Mouse (Mus musculus) CH12.LX (cell line): ENCODE data around the gene 1700028J19Rik. TPM values are rescaled to one million over a fixed set of nuclear protein-coding genes. Genes with fewer than 3 reads are reported as not detected.

Experiments used
- DNase-seq: peaks from one replicate; pipeline ENCODE4 v3.0.0-alpha.2; 2013; ENCODE audit errors: extremely low read depth
- H3K27ac ChIP-seq: 2 replicates; pipeline ENCODE4 v1.5.1; 2012; ENCODE audit warnings: low read depth, mild to moderate bottlenecking, control low read depth, moderate library complexity; ENCODE audit not compliant: insufficient read depth
- H3K27me3 ChIP-seq: replicated peaks from 2 replicates; pipeline ENCODE3; 2012; ENCODE audit warnings: inconsistent platforms
- H3K36me3 ChIP-seq, 2 experiments: replicated peaks in 1 of 2; 2 replicates each; pipeline versions ENCODE3 to v1.6.1; 2012; ENCODE audit warnings: inconsistent platforms in 1 of 2, low read length in 1 of 2, mild to moderate bottlenecking in 1 of 2, mixed read lengths in 1 of 2, moderate library complexity in 1 of 2; ENCODE audit not compliant: control insufficient read depth in 1 of 2, insufficient read depth in 1 of 2
- H3K4me1 ChIP-seq, 2 experiments: 2 replicates each; pipeline ENCODE4 v1.6.1; 2012; ENCODE audit warnings: inconsistent platforms in 1 of 2, moderate library complexity in 1 of 2; ENCODE audit not compliant: insufficient read depth in 2 of 2, control insufficient read depth in 1 of 2
- H3K4me2 ChIP-seq: 2 replicates; pipeline ENCODE4 v1.6.1; 2012; ENCODE audit warnings: low read depth, mild to moderate bottlenecking, control low read depth; ENCODE audit not compliant: poor library complexity, insufficient read depth, severe bottlenecking
- H3K4me3 ChIP-seq, 3 experiments: fragments of 150-350 bp in 1 of 3; sonication (generic) in 1 of 3; replicated peaks in 1 of 3; 2 replicates each; pipeline versions ENCODE3 to v1.5.1; 2011 to 2012; ENCODE audit warnings: low read depth in 2 of 3, low read length in 2 of 3, mild to moderate bottlenecking in 2 of 3, moderate library complexity in 2 of 3, control low read depth in 1 of 3, improper control_type of control experiment in 1 of 3, inconsistent platforms in 1 of 3, mixed read lengths in 1 of 3; ENCODE audit not compliant: poor library complexity in 1 of 3
- H3K79me2 ChIP-seq: replicated peaks from 2 replicates; pipeline ENCODE4 v1.6.1; 2012; ENCODE audit warnings: mild to moderate bottlenecking, moderate library complexity; ENCODE audit not compliant: control insufficient read depth, poor library complexity, insufficient read depth, severe bottlenecking; ENCODE audit errors: extremely low read depth
- H3K9ac ChIP-seq: 2 replicates; pipeline ENCODE4 v1.6.1; 2012; ENCODE audit warnings: low read depth, mild to moderate bottlenecking, control low read depth, moderate library complexity; ENCODE audit not compliant: insufficient read depth
- H3K9me3 ChIP-seq: replicated peaks from 2 replicates; pipeline ENCODE3; 2012; ENCODE audit warnings: low read length, inconsistent platforms, mixed read lengths
- BHLHE40 ChIP-seq: IDR thresholded peaks from 2 replicates; pipeline ENCODE4 v1.6.1; 2011; ENCODE audit warnings: mild to moderate bottlenecking, low read depth, low read length, improper control_type of control experiment
- CHD1 ChIP-seq: IDR thresholded peaks from 2 replicates; pipeline ENCODE4 v1.6.1; 2012; ENCODE audit warnings: low read depth, low read length, improper control_type of control experiment, inconsistent platforms
- CHD2 ChIP-seq: IDR thresholded peaks from 2 replicates; pipeline ENCODE4 v1.6.1; 2011; ENCODE audit warnings: low read length, improper control_type of control experiment
- CTCF ChIP-seq, 2 experiments: IDR thresholded peaks in 1 of 2; conservative IDR thresholded peaks in 1 of 2; 2 replicates each; pipeline ENCODE4 v1.5.1; 2011 to 2012; ENCODE audit warnings: low read depth in 2 of 2, low read length in 2 of 2, improper control_type of control experiment in 1 of 2, inconsistent platforms in 1 of 2, mild to moderate bottlenecking in 1 of 2, moderate library complexity in 1 of 2
- E2F4 ChIP-seq: IDR thresholded peaks from 2 replicates; pipeline ENCODE4 v1.6.1; 2011; ENCODE audit warnings: low read depth, low read length, improper control_type of control experiment; ENCODE audit not compliant: insufficient replicate concordance
- ELF1 ChIP-seq: IDR thresholded peaks from 2 replicates; pipeline ENCODE4 v1.6.1; 2014; ENCODE audit warnings: low read depth, mild to moderate bottlenecking, inconsistent platforms, low read length, improper control_type of control experiment
- EP300 ChIP-seq: IDR thresholded peaks from 2 replicates; pipeline ENCODE4 v1.6.1; 2011; ENCODE audit warnings: low read length, improper control_type of control experiment
- ETS1 ChIP-seq: conservative IDR thresholded peaks from 2 replicates; pipeline ENCODE4 v1.6.1; 2012; ENCODE audit warnings: low read depth, mild to moderate bottlenecking, inconsistent platforms, low read length, improper control_type of control experiment, moderate library complexity
- GABPA ChIP-seq: IDR thresholded peaks from 2 replicates; pipeline ENCODE4 v1.6.1; 2012; ENCODE audit warnings: low read depth, low read length, improper control_type of control experiment, inconsistent platforms; ENCODE audit not compliant: insufficient replicate concordance
- HCFC1 ChIP-seq: IDR thresholded peaks from 2 replicates; pipeline ENCODE4 v1.6.1; 2012; ENCODE audit warnings: low read depth, mild to moderate bottlenecking, inconsistent platforms, low read length, improper control_type of control experiment
- IRF4 ChIP-seq: IDR thresholded peaks from 2 replicates; pipeline ENCODE4 v1.6.1; 2014; ENCODE audit warnings: low read depth, mild to moderate bottlenecking, inconsistent platforms, low read length, improper control_type of control experiment
- JUN ChIP-seq: IDR thresholded peaks from 2 replicates; pipeline ENCODE4 v1.6.1; 2011; ENCODE audit warnings: low read depth, mild to moderate bottlenecking, low read length, improper control_type of control experiment, moderate library complexity; ENCODE audit not compliant: insufficient read depth
- JUND ChIP-seq: conservative IDR thresholded peaks from 2 replicates; pipeline ENCODE4 v1.6.1; 2011; ENCODE audit warnings: low read depth, low read length, improper control_type of control experiment
- KAT2A ChIP-seq: IDR thresholded peaks from 2 replicates; pipeline ENCODE4 v1.6.1; 2012; ENCODE audit warnings: low read length, improper control_type of control experiment, inconsistent platforms; ENCODE audit not compliant: insufficient replicate concordance
- MAFK ChIP-seq: IDR thresholded peaks from 2 replicates; pipeline ENCODE4 v1.6.1; 2011; ENCODE audit warnings: low read length, improper control_type of control experiment; ENCODE audit not compliant: insufficient replicate concordance
- MAX ChIP-seq: IDR thresholded peaks from 2 replicates; pipeline ENCODE4 v1.6.1; 2011; ENCODE audit warnings: low read length, improper control_type of control experiment
- MAZ ChIP-seq: IDR thresholded peaks from 2 replicates; pipeline ENCODE4 v1.6.1; 2012; ENCODE audit warnings: low read depth, mild to moderate bottlenecking, inconsistent platforms, low read length, improper control_type of control experiment, moderate library complexity
- MEF2A ChIP-seq: IDR thresholded peaks from 2 replicates; pipeline ENCODE4 v1.6.1; 2014; ENCODE audit warnings: low read depth, mild to moderate bottlenecking, inconsistent platforms, low read length, improper control_type of control experiment, borderline replicate concordance
- MXI1 ChIP-seq: IDR thresholded peaks from 2 replicates; pipeline ENCODE4 v1.6.1; 2011; ENCODE audit warnings: mild to moderate bottlenecking, low read depth, low read length, improper control_type of control experiment
- MYC ChIP-seq: IDR thresholded peaks from 2 replicates; pipeline ENCODE4 v1.6.1; 2011; ENCODE audit warnings: low read depth, mild to moderate bottlenecking, improper control_type of control experiment, low read length
- NELFE ChIP-seq: IDR thresholded peaks from 2 replicates; pipeline ENCODE4 v1.6.1; 2011; ENCODE audit warnings: low read depth, low read length, improper control_type of control experiment
- NRF1 ChIP-seq: IDR thresholded peaks from 2 replicates; pipeline ENCODE4 v1.6.1; 2014; ENCODE audit warnings: low read depth, mild to moderate bottlenecking, inconsistent platforms, low read length, improper control_type of control experiment, moderate library complexity
- PAX5 ChIP-seq: IDR thresholded peaks from 2 replicates; pipeline ENCODE4 v1.6.1; 2012; ENCODE audit warnings: low read length, inconsistent platforms, mixed read lengths
- POLR2A ChIP-seq: IDR thresholded peaks from 2 replicates; pipeline ENCODE4 v1.6.1; 2011; ENCODE audit warnings: low read depth, mild to moderate bottlenecking, improper control_type of control experiment, low read length
- POLR2AphosphoS2 ChIP-seq: IDR thresholded peaks from 2 replicates; pipeline ENCODE4 v1.6.1; 2011; ENCODE audit warnings: low read depth, low read length, improper control_type of control experiment
- RCOR1 ChIP-seq: conservative IDR thresholded peaks from 2 replicates; pipeline ENCODE4 v1.6.1; 2012; ENCODE audit warnings: low read depth, mild to moderate bottlenecking, inconsistent platforms, low read length, improper control_type of control experiment
- SIN3A ChIP-seq: IDR thresholded peaks from 2 replicates; pipeline ENCODE4 v1.6.1; 2012; ENCODE audit warnings: low read length, improper control_type of control experiment, inconsistent platforms
- SMC3 ChIP-seq: IDR thresholded peaks from 2 replicates; pipeline ENCODE4 v1.6.1; 2011; ENCODE audit warnings: low read depth, low read length, improper control_type of control experiment
- TBP ChIP-seq: conservative IDR thresholded peaks from 2 replicates; pipeline ENCODE4 v1.6.1; 2011; ENCODE audit warnings: low read depth, low read length, improper control_type of control experiment
- TCF12 ChIP-seq: IDR thresholded peaks from 2 replicates; pipeline ENCODE4 v1.6.1; 2014; ENCODE audit warnings: low read depth, mild to moderate bottlenecking, inconsistent platforms, low read length, improper control_type of control experiment
- UBTF ChIP-seq: IDR thresholded peaks from 2 replicates; pipeline ENCODE4 v1.6.1; 2012; ENCODE audit warnings: low read depth, mild to moderate bottlenecking, inconsistent platforms, low read length, improper control_type of control experiment, moderate library complexity
- USF1 ChIP-seq: IDR thresholded peaks from 2 replicates; pipeline ENCODE4 v1.6.1; 2014; ENCODE audit warnings: low read depth, mild to moderate bottlenecking, inconsistent platforms, low read length, improper control_type of control experiment
- USF2 ChIP-seq: conservative IDR thresholded peaks from 2 replicates; pipeline ENCODE4 v1.6.1; 2011; ENCODE audit warnings: low read depth, low read length, improper control_type of control experiment
- ZC3H11A ChIP-seq: IDR thresholded peaks from 2 replicates; pipeline ENCODE4 v1.6.1; 2012; ENCODE audit warnings: low read depth, mild to moderate bottlenecking, inconsistent platforms, low read length, improper control_type of control experiment
- ZKSCAN1 ChIP-seq: IDR thresholded peaks from 2 replicates; pipeline ENCODE4 v1.6.1; 2012; ENCODE audit warnings: low read depth, inconsistent platforms, low read length, improper control_type of control experiment, borderline replicate concordance
- ZMIZ1 ChIP-seq: IDR thresholded peaks from 2 replicates; pipeline ENCODE4 v1.6.1; 2012; ENCODE audit warnings: low read depth, mild to moderate bottlenecking, inconsistent platforms, low read length, improper control_type of control experiment
- ZNF384 ChIP-seq: IDR thresholded peaks from 2 replicates; pipeline ENCODE4 v1.6.1; 2012; ENCODE audit warnings: low read depth, low read length, improper control_type of control experiment, inconsistent platforms
- dilution Hi-C: fragments of 300-500 bp; cut with MboI; formaldehyde crosslinking; loops from 2 replicates; pipeline ENCODE4 v1.14.3; 2020; ENCODE audit warnings: low sequenced_read_pairs; ENCODE audit not compliant: extremely low pct_unique_long_range_greater_than_20kb, extremely low pct_ligation_motif_present
- in situ Hi-C: fragments of 300-500 bp; cut with MboI; formaldehyde crosslinking; loops from 3 replicates; pipeline ENCODE4 v1.14.3; 2019; ENCODE audit warnings: low sequenced_read_pairs, low pct_ligation_motif_present, low pct_unique_long_range_greater_than_20kb, mixed read lengths
- polyA plus RNA-seq: library from polyadenylated mRNA; unstranded; fragments of >175 nt; gene quantifications from 2 replicates; pipeline ENCODE4 v1.2.1, GENCODE M21; 2012; ENCODE audit warnings: low read depth; ENCODE audit not compliant: insufficient read length
- total RNA-seq, 2 experiments: library from RNA; depleted of rRNA; stranded (reverse); fragments of 300-350 nt in 1 of 2; fragments of >200 nt in 1 of 2; gene quantifications; 2 replicates each; pipeline ENCODE4 v1.2.3; 2012 to 2014

The 1700028J19Rik gene
- total and polyA plus RNA-seq, 3 experiments = 0.25 to 0.86 (median 0.44) TPM

DNA sequence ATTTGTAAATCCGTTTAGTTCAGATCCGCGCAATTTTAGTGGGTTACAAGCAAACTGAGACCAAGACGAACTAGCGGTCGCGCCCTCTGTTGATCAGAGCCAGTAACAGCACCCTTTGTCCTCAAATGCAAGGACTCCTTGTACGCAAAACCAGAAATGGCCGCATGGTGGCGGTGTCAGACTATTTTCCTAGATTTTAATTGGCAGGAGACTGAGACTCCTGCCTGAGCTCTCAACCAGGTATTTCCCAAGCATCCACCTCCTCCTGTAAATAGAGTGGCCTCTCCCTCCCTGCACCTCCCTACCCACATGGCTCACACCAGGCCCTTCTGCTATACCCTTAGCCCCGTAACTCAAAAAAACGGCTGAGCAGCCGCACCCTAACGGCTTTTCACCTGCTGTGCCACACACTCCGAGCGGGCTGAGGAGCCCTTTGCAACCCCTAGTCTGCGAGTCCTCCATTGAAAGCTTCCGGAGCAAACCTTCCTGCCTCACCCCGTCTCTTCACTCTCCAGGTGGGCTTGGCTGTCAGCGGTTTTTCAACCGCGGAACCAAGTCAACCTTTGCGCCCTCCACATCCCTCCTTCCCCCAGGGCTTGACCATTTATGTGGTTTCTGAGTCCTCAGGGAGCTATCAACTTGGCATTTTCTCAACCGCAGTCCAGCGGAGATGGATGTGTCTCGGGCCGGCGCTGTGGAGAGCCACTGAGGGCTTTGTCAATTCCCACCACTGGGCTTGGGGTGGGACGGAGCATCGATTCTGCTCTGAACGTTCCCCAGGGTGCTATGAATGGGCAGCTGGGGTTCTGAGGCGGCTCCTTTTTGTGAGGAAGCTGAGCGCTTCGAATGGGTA lies 16.5 kb upstream of the 1700028J19Rik start:
- Histone ChIP-seq H3K4me2 (peak overlapping the region; percentile 33), H3K9ac (no peak overlapping the region), H3K4me3 (no peak overlapping the region), H3K27me3 (peaks cover 33% of the 10 kb centered on the region), H3K36me3 (no peaks in the 10 kb centered on the region), H3K27ac (no peak overlapping the region), H3K9me3 (no peaks in the 10 kb centered on the region), H3K4me1 (peaks cover 0 to 5% of the 10 kb centered on the region in 2 experiments; a peak in 2 of 4 replicates), H3K79me2 (no peaks in the 10 kb centered on the region)
- DNase-seq = peak; percentile 92
- dilution Hi-C loops (no loop called here), in situ Hi-C loops (loop anchor here (5.0 to 10.0 kb wide), 3 partner anchors 84 to 382 kb away; partner anchors contain the start of genes Emc10 and Fam71e1)
- peak; percentile 30; the same call in 1 of the 2 replicates for TF ChIP-seq IRF4
- peak; percentile 21; the same call in 1 of the 2 replicates for TF ChIP-seq HCFC1
- TF ChIP-seq MYC = peak; percentile 65; the same call in 1 of the 2 replicates
- TF ChIP-seq POLR2A = no peak
- no peak for TF ChIP-seq CHD1
- peak; percentile 50; the same call in 1 of the 2 replicates for TF ChIP-seq SIN3A
- no peak for TF ChIP-seq CHD2
- TF ChIP-seq ELF1 = peak; percentile 44; the same call in 1 of the 2 replicates
- TF ChIP-seq MAFK = no peak
- no peak for TF ChIP-seq USF2
- TF ChIP-seq E2F4 = peak; percentile 38; the same call in 1 of the 2 replicates
- TF ChIP-seq NELFE = peak; percentile 75; the same call in 1 of the 2 replicates
- TF ChIP-seq TCF12 = 0 out of 2 replicates have a peak, but pooled peaks have one; percentile 36
- TF ChIP-seq JUND = no peak; the same call in 1 of the 2 replicates
- no peak for TF ChIP-seq ZMIZ1
- peak; percentile 80 for TF ChIP-seq ZNF384
- TF ChIP-seq MAX = peak; percentile 32; the same call in 1 of the 2 replicates
- TF ChIP-seq RCOR1 = no peak
- no peak for TF ChIP-seq TBP
- no peak for TF ChIP-seq POLR2AphosphoS2
- TF ChIP-seq SMC3 = peak; percentile 93
- 0 out of 2 replicates have a peak, but pooled peaks have one; percentile 2 for TF ChIP-seq EP300
- no peak for TF ChIP-seq JUN
- peak; percentile 88 to 99 for TF ChIP-seq CTCF (conservative IDR thresholded peaks at IDR 0.05 in 1 of 2, IDR thresholded peaks at IDR 0.05 in 1 of 2; ENCODE audit: low read depth in 2 of 2, low read length in 2 of 2)
- TF ChIP-seq ZKSCAN1 = no peak
- 0 out of 2 replicates have a peak, but pooled peaks have one; percentile 27 for TF ChIP-seq BHLHE40
- TF ChIP-seq MAZ = peak; percentile 60; the same call in 1 of the 2 replicates
- no peak for TF ChIP-seq MXI1
- TF ChIP-seq ZC3H11A = peak; percentile 90
- no peak for TF ChIP-seq GABPA
- TF ChIP-seq NRF1 = peak; percentile 45
- TF ChIP-seq ETS1 = no peak
- no peak for TF ChIP-seq UBTF
- TF ChIP-seq KAT2A = no peak
- TF ChIP-seq USF1 = no peak
- TF ChIP-seq MEF2A = peak; percentile 72; the same call in 1 of the 2 replicates
- TF ChIP-seq PAX5 = no peak
